Mouse (Mus musculus): ENCODE data around the gene Pacs1. TPM values are rescaled to one million over a fixed set of nuclear protein-coding genes. Genes with fewer than 3 reads are reported as not detected.
"Not testable (repeated sequence)": the region's sequence is repeated elsewhere in the genome, so short reads cannot be mapped to it uniquely, and the experiment has no call there.

The Pacs1 gene
- polyA plus RNA-seq, 1 experiment from 2014 or later, result 29.3 TPM

- H3K9ac ChIP-seq (ENCODE audit: low read length), result no peak overlapping the region
- no peaks in the 10 kb centered on the region for H3K36me3 ChIP-seq (ENCODE audit: control insufficient read depth, insufficient read depth, low read length)
- H3K4me2 ChIP-seq (ENCODE audit: low read depth, severe bottlenecking), result no peak overlapping the region
- no peak overlapping the region for H3K27ac ChIP-seq (replicated peaks; ENCODE audit: low read depth, low read length)
- no peak for ATAC-seq (ENCODE audit: insufficient number of reproducible peaks, low FRiP score, low TSS enrichment, low read depth)
- no peaks in the 10 kb centered on the region for H3K27me3 ChIP-seq (ENCODE audit: control insufficient read depth, insufficient read depth, low read length)
- no peak overlapping the region for H3K4me3 ChIP-seq (ENCODE audit: low read depth, low read length)
- WGBS, result 61% methylated on average over 2 of the region's 2 CpGs
- no peaks in the 10 kb centered on the region for H3K9me3 ChIP-seq (ENCODE audit: control insufficient read depth, low read length)
- DNase-seq (ENCODE audit: low spot score), result no peak
- no peaks in the 10 kb centered on the region for H3K4me1 ChIP-seq (ENCODE audit: control insufficient read depth, insufficient read depth, low read length)
Measured at GRCm38 (mm10) chr19:5164380-5164779, 108.5 kb downstream of the Pacs1 start.

- WGBS, result 95% methylated on average over 3 of the region's 3 CpGs
- Histone ChIP-seq H3K27me3 (ENCODE audit: control insufficient read depth, insufficient read depth, low read length) (no peaks in the 10 kb centered on the region), H3K27ac (replicated peaks; ENCODE audit: low read depth, low read length) (no peak overlapping the region), H3K4me2 (ENCODE audit: low read depth, severe bottlenecking) (no peak overlapping the region), H3K4me1 (ENCODE audit: control insufficient read depth, insufficient read depth, low read length) (no peaks in the 10 kb centered on the region), H3K36me3 (ENCODE audit: control insufficient read depth, insufficient read depth, low read length) (no peaks in the 10 kb centered on the region), H3K4me3 (ENCODE audit: low read depth, low read length) (no peak overlapping the region), H3K9me3 (ENCODE audit: control insufficient read depth, low read length) (no peaks in the 10 kb centered on the region), H3K9ac (ENCODE audit: low read length) (no peak overlapping the region)
- ATAC-seq (ENCODE audit: insufficient number of reproducible peaks, low FRiP score, low TSS enrichment, low read depth) (no peak), DNase-seq (ENCODE audit: low spot score) (no peak)
Measured at GRCm38 (mm10) chr19:5161913-5162312, 111.0 kb downstream of the Pacs1 start.

DNA sequence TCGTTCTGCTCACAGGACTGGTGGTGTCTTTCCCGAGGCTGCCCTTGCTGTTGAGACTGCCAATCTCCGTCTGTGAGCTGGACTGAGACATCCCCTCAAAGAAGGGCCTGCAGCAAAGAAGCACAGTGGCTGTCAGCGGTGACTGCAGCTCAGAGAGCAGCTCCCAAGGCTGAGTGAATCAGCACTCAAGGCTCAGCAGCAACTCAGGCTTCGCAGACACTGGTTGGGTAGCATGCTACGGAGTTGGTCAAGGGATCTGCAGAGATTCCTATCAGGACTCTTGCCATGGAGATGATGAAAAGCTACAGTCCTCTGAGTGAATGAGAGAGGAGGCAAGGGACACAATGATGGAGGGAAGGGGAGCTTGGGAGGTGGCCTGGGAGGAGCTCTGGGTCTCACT lies 120.7 kb downstream of the Pacs1 start:
- H3K9me3 ChIP-seq (ENCODE audit: control insufficient read depth, low read length), result no peaks in the 10 kb centered on the region
- H3K4me2 ChIP-seq (ENCODE audit: low read depth, severe bottlenecking), result no peak overlapping the region
- ATAC-seq (ENCODE audit: insufficient number of reproducible peaks, low FRiP score, low TSS enrichment, low read depth) (no peak), DNase-seq (ENCODE audit: low spot score) (no peak)
- H3K27ac ChIP-seq (replicated peaks; ENCODE audit: low read depth, low read length), result no peak overlapping the region
- H3K27me3 ChIP-seq (ENCODE audit: control insufficient read depth, insufficient read depth, low read length), result no peaks in the 10 kb centered on the region
- H3K9ac ChIP-seq (ENCODE audit: low read length), result no peak overlapping the region
- no peaks in the 10 kb centered on the region for H3K4me1 ChIP-seq (ENCODE audit: control insufficient read depth, insufficient read depth, low read length)
- no peak overlapping the region for H3K4me3 ChIP-seq (ENCODE audit: low read depth, low read length)
- 90% methylated on average over 6 of the region's 6 CpGs for WGBS
- peaks cover 3% of the 10 kb centered on the region; the same call in 1 of the 2 replicates for H3K36me3 ChIP-seq (ENCODE audit: control insufficient read depth, insufficient read depth, low read length)

DNA sequence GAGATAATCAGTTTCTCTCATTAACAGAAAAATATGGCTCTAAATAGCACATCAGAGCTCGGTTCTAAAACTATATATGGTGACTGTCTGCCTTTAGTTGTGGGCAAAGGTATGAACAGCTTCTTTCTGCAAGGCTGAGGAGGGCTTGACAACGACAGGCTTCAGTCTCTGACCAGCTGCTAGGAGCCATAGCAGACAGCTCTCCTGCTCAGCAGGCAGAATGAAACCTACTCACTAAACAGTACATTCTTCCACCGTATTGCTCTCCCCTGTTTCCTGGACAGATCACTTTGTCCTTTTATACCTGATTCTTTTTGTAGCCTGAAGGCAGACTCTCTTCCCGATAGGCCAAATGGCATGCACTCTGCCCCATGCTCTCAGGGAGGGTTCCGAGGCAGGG lies 121.2 kb downstream of the Pacs1 start:
- H3K4me3 ChIP-seq (ENCODE audit: low read depth, low read length), result no peak overlapping the region
- no peaks in the 10 kb centered on the region for H3K27me3 ChIP-seq (ENCODE audit: control insufficient read depth, insufficient read depth, low read length)
- H3K36me3 ChIP-seq (ENCODE audit: control insufficient read depth, insufficient read depth, low read length), result peaks cover 3% of the 10 kb centered on the region; the same call in 1 of the 2 replicates
- no peak overlapping the region for H3K9ac ChIP-seq (ENCODE audit: low read length)
- ATAC-seq (ENCODE audit: insufficient number of reproducible peaks, low FRiP score, low TSS enrichment, low read depth), result no peak
- 84% methylated on average over 5 of the region's 5 CpGs for WGBS
- no peak overlapping the region for H3K27ac ChIP-seq (replicated peaks; ENCODE audit: low read depth, low read length)
- H3K9me3 ChIP-seq (ENCODE audit: control insufficient read depth, low read length), result no peaks in the 10 kb centered on the region
- H3K4me2 ChIP-seq (ENCODE audit: low read depth, severe bottlenecking), result no peak overlapping the region
- H3K4me1 ChIP-seq (ENCODE audit: control insufficient read depth, insufficient read depth, low read length), result no peaks in the 10 kb centered on the region
- DNase-seq (ENCODE audit: low spot score), result no peak

GRCm38 (mm10) chr19:5151331-5151730 lies 121.6 kb downstream of the Pacs1 start:
- ATAC-seq (ENCODE audit: insufficient number of reproducible peaks, low FRiP score, low TSS enrichment, low read depth) (no peak), DNase-seq (ENCODE audit: low spot score) (peak; percentile 76)
- H3K4me2 ChIP-seq (ENCODE audit: low read depth, severe bottlenecking), result no peak overlapping the region
- 40% methylated on average over 3 of the region's 3 CpGs for WGBS
- no peaks in the 10 kb centered on the region for H3K9me3 ChIP-seq (ENCODE audit: control insufficient read depth, low read length)
- H3K9ac ChIP-seq (ENCODE audit: low read length), result no peak overlapping the region
- H3K4me3 ChIP-seq (ENCODE audit: low read depth, low read length), result no peak overlapping the region
- no peaks in the 10 kb centered on the region for H3K27me3 ChIP-seq (ENCODE audit: control insufficient read depth, insufficient read depth, low read length)
- peaks cover 3% of the 10 kb centered on the region; the same call in 1 of the 2 replicates for H3K36me3 ChIP-seq (ENCODE audit: control insufficient read depth, insufficient read depth, low read length)
- no peaks in the 10 kb centered on the region for H3K4me1 ChIP-seq (ENCODE audit: control insufficient read depth, insufficient read depth, low read length)
- no peak overlapping the region for H3K27ac ChIP-seq (replicated peaks; ENCODE audit: low read depth, low read length)

DNA sequence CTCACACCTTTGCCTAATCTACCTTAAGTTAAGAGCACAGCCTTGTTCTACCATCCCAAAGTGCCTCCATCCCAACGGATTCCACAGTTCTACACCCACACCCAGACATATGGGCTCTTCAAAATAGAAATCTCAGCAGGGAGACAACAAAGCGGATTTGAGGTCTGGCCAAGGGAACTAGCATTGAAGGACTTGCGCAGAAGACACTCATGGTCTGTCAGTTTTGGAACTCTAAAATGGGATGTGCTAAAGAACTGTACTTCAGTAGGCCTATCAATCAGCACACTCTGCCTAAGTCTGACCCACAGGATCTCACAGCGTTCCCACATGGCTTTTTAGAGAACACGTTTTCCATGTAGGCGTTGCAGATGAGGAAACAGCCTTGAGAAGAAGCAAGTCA lies 122.6 kb downstream of the Pacs1 start:
- H3K4me1 ChIP-seq (ENCODE audit: control insufficient read depth, insufficient read depth, low read length), result no peaks in the 10 kb centered on the region
- WGBS, result 91% methylated on average over 6 of the region's 6 CpGs

DNA sequence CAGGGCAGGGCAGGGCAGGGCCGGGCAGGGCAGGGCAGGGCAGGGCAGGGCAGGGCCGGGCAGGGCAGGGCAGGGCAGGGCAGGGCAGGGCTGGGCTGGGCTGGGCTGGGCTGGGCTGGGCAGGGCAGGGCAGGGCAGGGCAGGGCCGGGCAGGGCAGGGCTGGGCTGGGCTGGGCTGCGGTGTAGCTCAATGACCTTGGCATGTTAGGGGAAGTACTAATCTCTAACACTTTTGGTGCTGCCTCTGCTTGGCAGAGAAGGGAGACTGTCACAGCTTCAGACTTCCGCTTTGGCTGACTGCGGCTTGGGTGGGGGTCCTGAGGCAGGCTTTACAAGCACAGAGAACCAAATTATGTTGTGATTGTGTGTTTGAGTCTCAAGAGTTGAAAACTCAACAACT lies 123.9 kb downstream of the Pacs1 start:
- H3K36me3 ChIP-seq (ENCODE audit: control insufficient read depth, insufficient read depth, low read length), result not testable (repeated sequence)

More for the DNA sequence above, 122.6 kb downstream of the Pacs1 start:
- no peak overlapping the region for H3K9ac ChIP-seq (ENCODE audit: low read length)
- peaks cover 3% of the 10 kb centered on the region; the same call in 1 of the 2 replicates for H3K36me3 ChIP-seq (ENCODE audit: control insufficient read depth, insufficient read depth, low read length)
- ATAC-seq (ENCODE audit: insufficient number of reproducible peaks, low FRiP score, low TSS enrichment, low read depth) (no peak), DNase-seq (ENCODE audit: low spot score) (no peak)
- H3K9me3 ChIP-seq (ENCODE audit: control insufficient read depth, low read length), result no peaks in the 10 kb centered on the region
- no peak overlapping the region for H3K27ac ChIP-seq (replicated peaks; ENCODE audit: low read depth, low read length)
- H3K4me2 ChIP-seq (ENCODE audit: low read depth, severe bottlenecking), result no peak overlapping the region
- H3K4me3 ChIP-seq (ENCODE audit: low read depth, low read length), result no peak overlapping the region
- no peaks in the 10 kb centered on the region for H3K27me3 ChIP-seq (ENCODE audit: control insufficient read depth, insufficient read depth, low read length)

DNA sequence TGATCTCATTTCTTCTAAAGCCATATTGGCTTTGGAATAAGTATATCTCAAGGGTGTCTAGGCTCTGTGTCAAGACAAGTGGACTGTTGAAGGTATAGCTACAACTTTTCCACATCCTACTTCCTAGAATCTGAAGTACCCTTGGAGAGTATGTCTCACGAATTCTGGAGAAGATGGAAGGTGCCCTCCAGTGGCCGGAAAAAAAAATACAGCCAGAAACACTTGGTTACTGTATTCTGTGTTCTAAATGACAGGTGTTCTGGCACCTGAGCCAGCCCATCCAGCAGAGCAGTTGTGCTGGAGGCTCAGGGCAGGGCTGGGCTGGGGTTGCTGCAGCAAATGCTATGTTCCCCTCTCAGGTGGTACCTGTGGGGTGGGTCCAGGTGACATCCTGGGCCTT lies 133.3 kb downstream of the Pacs1 start:
- no peak for ATAC-seq (ENCODE audit: insufficient number of reproducible peaks, low FRiP score, low TSS enrichment, low read depth)
- Histone ChIP-seq H3K4me1 (ENCODE audit: control insufficient read depth, insufficient read depth, low read length) (no peaks in the 10 kb centered on the region), H3K9me3 (ENCODE audit: control insufficient read depth, low read length) (no peaks in the 10 kb centered on the region), H3K36me3 (ENCODE audit: control insufficient read depth, insufficient read depth, low read length) (peaks cover 3% of the 10 kb centered on the region; the same call in 1 of the 2 replicates), H3K27ac (replicated peaks; ENCODE audit: low read depth, low read length) (no peak overlapping the region), H3K4me3 (ENCODE audit: low read depth, low read length) (no peak overlapping the region), H3K27me3 (ENCODE audit: control insufficient read depth, insufficient read depth, low read length) (no peaks in the 10 kb centered on the region), H3K4me2 (ENCODE audit: low read depth, severe bottlenecking) (no peak overlapping the region), H3K9ac (ENCODE audit: low read length) (no peak overlapping the region)
- 7% methylated on average over 2 of the region's 2 CpGs for WGBS
- peak; percentile 71 for DNase-seq (ENCODE audit: low spot score)

More for the DNA sequence above, 123.9 kb downstream of the Pacs1 start:
- H3K4me2 ChIP-seq (ENCODE audit: low read depth, severe bottlenecking); ATAC-seq (ENCODE audit: insufficient number of reproducible peaks, low FRiP score, low TSS enrichment, low read depth); H3K4me1 ChIP-seq (ENCODE audit: control insufficient read depth, insufficient read depth, low read length); H3K9me3 ChIP-seq (ENCODE audit: control insufficient read depth, low read length); H3K9ac ChIP-seq (ENCODE audit: low read length); DNase-seq (ENCODE audit: low spot score); H3K4me3 ChIP-seq (ENCODE audit: low read depth, low read length); H3K27ac ChIP-seq (replicated peaks; ENCODE audit: low read depth, low read length); H3K27me3 ChIP-seq (ENCODE audit: control insufficient read depth, insufficient read depth, low read length): not testable (repeated sequence)
- WGBS, result 85% methylated on average over 4 of the region's 6 CpGs

GRCm38 (mm10) chr19:5131237-5131636 lies 141.7 kb downstream of the Pacs1 start:
- H3K27me3 ChIP-seq (ENCODE audit: control insufficient read depth, insufficient read depth, low read length), result no peaks in the 10 kb centered on the region
- no peak overlapping the region for H3K4me2 ChIP-seq (ENCODE audit: low read depth, severe bottlenecking)
- no peak overlapping the region for H3K9ac ChIP-seq (ENCODE audit: low read length)
- no peaks in the 10 kb centered on the region for H3K9me3 ChIP-seq (ENCODE audit: control insufficient read depth, low read length)
- ATAC-seq (ENCODE audit: insufficient number of reproducible peaks, low FRiP score, low TSS enrichment, low read depth) (no peak), DNase-seq (ENCODE audit: low spot score) (no peak)
- H3K4me3 ChIP-seq (ENCODE audit: low read depth, low read length), result no peak overlapping the region
- no peak overlapping the region for H3K27ac ChIP-seq (replicated peaks; ENCODE audit: low read depth, low read length)
- H3K4me1 ChIP-seq (ENCODE audit: control insufficient read depth, insufficient read depth, low read length), result no peaks in the 10 kb centered on the region
- H3K36me3 ChIP-seq (ENCODE audit: control insufficient read depth, insufficient read depth, low read length), result peaks cover 5% of the 10 kb centered on the region; the same call in 1 of the 2 replicates
- 83% methylated on average over 4 of the region's 4 CpGs for WGBS
